Mouse (Mus musculus) activated CD4-positive, CD25-positive, alpha-beta regulatory T cell (primary cell): ENCODE results near the gene Gm6583. TPM values are rescaled to one million over a fixed set of nuclear protein-coding genes. Genes with fewer than 3 reads are reported as not detected.

ENCODE experiments used
- polyA plus RNA-seq, 2 experiments: library from polyadenylated mRNA; unstranded; fragments of 100-300 nt; shearing (Covaris generic); gene quantifications; one replicate each; pipeline ENCODE4 v1.2.1; 2017

The Gm6583 gene
- polyA plus RNA-seq = under 1 TPM in 1 of 2 experiments, not detected in 1; 0.17 TPM

GRCm38 (mm10) chr5:112355910-112356309 lies at the start of gene Gm6583:
Gene Gm6583, minus strand, starts transcription at chr5:112356033.

GRCm38 (mm10) chr5:112394779-112395443 lies 39.1 kb upstream of the Gm6583 start, which contains the start of gene Asphd2:
Gene Asphd2, minus strand, starts transcription at chr5:112394866.

GRCm38 (mm10) chr5:112342463-112343204 lies 13.2 kb downstream of the Gm6583 start, which contains the start of the genes Srrd and Hps4:
Gene Srrd, minus strand, starts transcription at chr5:112343040.
Gene Hps4, plus strand, starts transcription at chr5:112343083.

DNA sequence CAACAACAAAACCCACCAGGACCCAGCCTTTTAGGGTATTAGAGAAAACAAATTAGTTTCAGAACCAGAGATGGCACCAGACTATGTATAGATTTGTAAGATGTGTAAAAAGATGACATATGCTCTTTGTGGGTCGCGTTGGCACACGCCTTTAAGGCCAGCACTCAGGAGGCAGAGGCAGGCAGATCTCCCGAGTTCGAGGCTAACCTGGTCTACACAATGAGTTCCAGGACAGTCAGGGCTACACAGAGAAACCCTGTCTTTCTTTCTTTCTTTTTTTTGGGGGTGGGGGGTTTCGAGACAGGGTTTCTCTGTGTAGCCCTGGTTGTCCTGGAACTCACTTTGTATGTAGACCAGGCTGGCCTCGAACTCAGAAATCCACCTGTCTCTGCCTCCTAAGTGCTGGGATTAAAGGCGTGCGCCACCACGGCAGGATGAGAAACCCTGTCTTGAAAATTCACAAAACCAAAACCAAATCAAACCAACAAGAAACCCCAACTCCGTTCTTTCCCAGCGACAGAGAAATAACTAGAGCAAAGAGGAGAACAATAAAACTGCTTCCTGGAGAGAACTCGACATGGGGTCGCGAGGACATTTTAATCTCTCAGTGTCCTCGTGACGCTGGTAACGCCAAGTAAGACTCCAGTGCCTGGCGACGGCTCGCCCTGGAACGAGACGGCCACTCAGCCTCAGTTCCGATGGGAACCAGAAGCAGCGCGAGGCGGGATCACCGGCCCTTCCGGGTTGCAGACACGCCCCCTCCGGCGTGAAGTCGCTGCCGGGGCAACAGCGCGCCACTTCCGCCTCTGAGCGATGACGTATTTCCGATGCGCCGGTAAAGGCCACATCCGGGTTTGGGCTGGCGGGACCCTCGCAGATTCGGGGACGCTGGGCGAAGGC lies 30.0 kb downstream of the Gm6583 start, which contains the start of gene Tfip11:
Tfip11 (plus strand) TSS at position 813 of the 900 bp plus-strand sequence.

Other genes starting within 250 kb of the Gm6583 start
- under 1 TPM in 1 of 2 experiments, not detected in 1; 0.58 TPM for gene Cryba4, start 103.5 kb downstream of the Gm6583 start, polyA plus RNA-seq
- gene Crybb1, start 100.2 kb downstream of the Gm6583 start, polyA plus RNA-seq = under 1 TPM in 1 of 2 experiments, not detected in 1; 0.61 TPM
- 100 to 1,000 TPM; 131 to 232 TPM for gene Tpst2, start 79.3 kb downstream of the Gm6583 start, polyA plus RNA-seq
- gene Tfip11, start 29.7 kb downstream of the Gm6583 start, polyA plus RNA-seq = 10 to 100 TPM; 23.5 to 33.6 TPM
- 10 to 100 TPM; 36.7 to 38.1 TPM for gene Srrd, start 13.0 kb downstream of the Gm6583 start, polyA plus RNA-seq
- 10 to 100 TPM; 14.3 to 20.8 TPM for gene Hps4, start 12.9 kb downstream of the Gm6583 start, polyA plus RNA-seq
- 1 to 10 TPM in 1 of 2 experiments, under 1 TPM in 1; 0.33 to 1.6 TPM for gene Asphd2, start 38.8 kb upstream of the Gm6583 start, polyA plus RNA-seq
- gene Gm6588, start 93.4 kb upstream of the Gm6583 start, polyA plus RNA-seq = under 1 TPM in 1 of 2 experiments, not detected in 1; 0.29 TPM
- gene Sez6l, start 221.2 kb upstream of the Gm6583 start, polyA plus RNA-seq = not detected